Mouse (Mus musculus) adrenal gland, adult 18-20 months (tissue): Measurements from ENCODE around the gene Fndc8. TPM values are rescaled to one million over a fixed set of nuclear protein-coding genes. Genes with fewer than 3 reads are reported as not detected.

Source experiments
- DNase-seq, 2 experiments: peaks; one replicate each; pipeline ENCODE4 v3.0.0; 2021 to 2022; ENCODE audit warnings: low spot score in 2 of 2
- long read RNA-seq, 2 experiments: library from polyadenylated mRNA; stranded (forward); transcript quantifications; one replicate each; pipeline ENCODE4 v2.0.0; 2021
- total RNA-seq, 2 experiments: library from RNA; stranded (reverse); gene quantifications; 1 replicate in 1 of 2; 2 replicates in 1 of 2; pipeline ENCODE4 v1.2.3; 2021

Fndc8 gene
- under 1 TPM in 1 of 2 experiments, not detected in 1; 0.13 TPM for total RNA-seq
- long read RNA-seq, experiment 1, partial matches to known transcripts: 0 of 1 reads
- long read RNA-seq, experiment 1, other reads (novel, unspliced or antisense): 0 of 1 reads
- long read RNA-seq, experiment 2, partial matches to known transcripts: 1 of 1 reads
- long read RNA-seq, experiment 2, other reads (novel, unspliced or antisense): 0 of 1 reads

- no peak for DNase-seq
Measured at GRCm38 (mm10) chr11:82891936-82892335, at the start of gene Fndc8. Fndc8 (plus strand) TSS chr11:82892124.

GRCm38 (mm10) chr11:82844771-82845414, 47.0 kb upstream of the Fndc8 start:
- DNase-seq: peak in 1 of 2 experiments; percentile 4

GRCm38 (mm10) chr11:82845415-82846078, 46.4 kb upstream of the Fndc8 start:
- DNase-seq: peak; percentile 60 to 63

GRCm38 (mm10) chr11:82846079-82846436, 45.9 kb upstream of the Fndc8 start:
- no peak for DNase-seq

- no peak for DNase-seq
Measured at GRCm38 (mm10) chr11:82846938-82847337, 45.0 kb upstream of the Fndc8 start.

GRCm38 (mm10) chr11:82847571-82848000, 44.3 kb upstream of the Fndc8 start:
- DNase-seq: no peak

GRCm38 (mm10) chr11:82850259-82850658, 41.7 kb upstream of the Fndc8 start:
- no peak for DNase-seq

GRCm38 (mm10) chr11:82852115-82852514, 39.8 kb upstream of the Fndc8 start:
- no peak for DNase-seq

- DNase-seq: no peak
Measured at GRCm38 (mm10) chr11:82852540-82852939, 39.4 kb upstream of the Fndc8 start.

- DNase-seq: no peak
Measured at GRCm38 (mm10) chr11:82852958-82853357, 39.0 kb upstream of the Fndc8 start.

GRCm38 (mm10) chr11:82854111-82854510, 37.8 kb upstream of the Fndc8 start:
- DNase-seq: no peak

- DNase-seq: no peak
Measured at GRCm38 (mm10) chr11:82855327-82855973, 36.5 kb upstream of the Fndc8 start.

GRCm38 (mm10) chr11:82856032-82856431, 35.9 kb upstream of the Fndc8 start:
- DNase-seq: no peak

- no peak for DNase-seq
Measured at GRCm38 (mm10) chr11:82857307-82857848, 34.5 kb upstream of the Fndc8 start.

GRCm38 (mm10) chr11:82860759-82861158, 31.2 kb upstream of the Fndc8 start:
- no peak for DNase-seq

- no peak for DNase-seq
Measured at GRCm38 (mm10) chr11:82861558-82861957, 30.4 kb upstream of the Fndc8 start.

- DNase-seq: no peak
Measured at GRCm38 (mm10) chr11:82862638-82863037, 29.3 kb upstream of the Fndc8 start.

GRCm38 (mm10) chr11:82863059-82863458, 28.9 kb upstream of the Fndc8 start:
- DNase-seq: no peak

- DNase-seq: no peak
Measured at GRCm38 (mm10) chr11:82863488-82863931, 28.4 kb upstream of the Fndc8 start.

- no peak for DNase-seq
Measured at GRCm38 (mm10) chr11:82865957-82866356, 26.0 kb upstream of the Fndc8 start.

GRCm38 (mm10) chr11:82866850-82867564, 24.9 kb upstream of the Fndc8 start:
- DNase-seq: no peak
